Mouse (Mus musculus): ENCODE data around the gene Ncln.

DNA sequence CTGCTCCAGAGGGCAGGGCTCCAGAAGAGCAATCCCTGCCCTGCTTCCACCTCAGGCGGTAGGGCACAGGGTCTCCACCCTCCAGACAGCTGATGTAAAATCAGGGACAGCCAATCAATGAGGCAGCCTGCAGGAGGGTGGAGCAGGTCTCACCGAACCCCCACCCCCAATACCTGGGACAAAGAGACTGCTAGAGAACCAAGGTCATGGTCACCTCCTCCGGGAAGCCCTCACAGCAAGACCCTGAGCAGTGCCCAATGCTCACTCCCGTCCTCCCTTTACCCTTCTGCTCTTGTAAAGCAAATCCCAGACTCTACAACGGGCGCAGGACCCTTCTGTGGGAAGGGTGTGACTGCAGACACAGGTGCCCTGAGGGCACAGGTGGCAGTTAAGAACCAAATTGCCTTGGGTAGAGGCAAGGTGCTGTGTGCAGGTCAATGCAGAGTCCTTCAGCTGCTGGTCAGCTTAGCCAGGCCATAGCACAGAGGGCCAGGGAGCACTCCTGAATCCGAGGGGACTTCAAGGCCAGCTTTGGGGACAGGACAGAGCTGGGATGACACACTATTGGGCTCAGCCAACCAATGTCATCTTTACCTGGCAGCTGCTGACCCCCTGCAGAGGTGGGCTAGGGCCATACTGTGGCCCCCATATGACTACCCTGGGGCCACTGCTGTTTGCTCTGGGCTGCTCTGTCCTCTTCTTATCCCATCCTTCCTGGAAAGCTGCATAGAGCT, 46.7 kb upstream of the Ncln start:
- no peak for TF ChIP-seq CTCF (IDR thresholded peaks at IDR 0.05; ENCODE audit: extremely low read depth, insufficient read depth, insufficient read length, insufficient replicate concordance)
- no peak for TF ChIP-seq POLR2A (IDR thresholded peaks at IDR 0.05; ENCODE audit: low read depth, low read length)

Data from spleen, adult 2 months (tissue).